Mouse (Mus musculus) embryonic facial prominence, embryonic 14.5 days (tissue): ENCODE data around the gene Aspscr1. TPM values are rescaled to one million over a fixed set of nuclear protein-coding genes. Genes with fewer than 3 reads are reported as not detected.
A peak's percentile ranks its signal among the peaks of the same experiment; 100 is the strongest.

Experiments used
- ATAC-seq: fragments of 200-750 bp; cut with Nextera tagmentation; 2 replicates; pipeline ENCODE4 v1.8.0; 2017; ENCODE audit warnings: low read depth, moderate number of reproducible peaks, moderate TSS enrichment
- DNase-seq: peaks from one replicate; pipeline ENCODE4 v3.0.0-alpha.2; 2015; ENCODE audit warnings: low spot score
- H3K27ac ChIP-seq: fragments of 300-500 bp; sonication (generic); replicated peaks from 2 replicates; pipeline ENCODE4 v1.5.1; 2014; ENCODE audit warnings: low read depth, mild to moderate bottlenecking, low read length, moderate library complexity
- H3K27me3 ChIP-seq: fragments of 300-500 bp; sonication (generic); replicated peaks from 2 replicates; pipeline ENCODE4 v1.6.1; 2014; ENCODE audit warnings: low read length; ENCODE audit not compliant: control insufficient read depth, insufficient read depth
- H3K36me3 ChIP-seq: fragments of 300-500 bp; sonication (generic); 2 replicates; pipeline ENCODE4 v1.6.1; 2014; ENCODE audit warnings: low read length, mixed read lengths; ENCODE audit not compliant: control insufficient read depth, insufficient read depth
- H3K4me1 ChIP-seq: fragments of 300-500 bp; sonication (generic); 2 replicates; pipeline ENCODE4 v1.6.1; 2014; ENCODE audit warnings: antibody characterized with exemption, low read length; ENCODE audit not compliant: control insufficient read depth, insufficient read depth
- H3K4me2 ChIP-seq: fragments of 300-500 bp; sonication (generic); 2 replicates; pipeline ENCODE4 v1.6.1; 2014; ENCODE audit warnings: low read depth, mild to moderate bottlenecking, low read length, moderate library complexity, mixed read lengths
- H3K4me3 ChIP-seq: fragments of 300-500 bp; sonication (generic); 2 replicates; pipeline ENCODE4 v1.5.1; 2014; ENCODE audit warnings: low read depth, mild to moderate bottlenecking, low read length
- H3K9ac ChIP-seq: fragments of 300-500 bp; sonication (generic); 2 replicates; pipeline ENCODE4 v1.6.1; 2014; ENCODE audit warnings: low read depth, mild to moderate bottlenecking, low read length, moderate library complexity, mixed read lengths
- H3K9me3 ChIP-seq: fragments of 300-500 bp; sonication (generic); 2 replicates; pipeline ENCODE4 v1.6.1; 2016; ENCODE audit warnings: low read length; ENCODE audit not compliant: control insufficient read depth
- WGBS: fragments of 180-500 bp; shearing (Covaris S2); extraction: QIAGEN DNeasy Blood & Tissue Kit; methylation state at CpG from one replicate; pipeline ENCODE4 v1.1.7; 2014; 5-methylcytosine and 5-hydroxymethylcytosine counted together
- polyA plus RNA-seq: library from polyadenylated mRNA; unstranded; fragments of >200 nt; fragmentation: Nextera tagmentation; extraction: Ambion mirVana; gene quantifications from 2 replicates; pipeline ENCODE4 v1.2.1, GENCODE M21; 2014

Aspscr1 gene
- polyA plus RNA-seq, 1 experiment from 2014 or later = 93.1 TPM

GRCm38 (mm10) chr11:120720450-120720849, 47.7 kb downstream of the Aspscr1 start:
- ATAC-seq (no peak), DNase-seq (peak; percentile 91)
- Histone ChIP-seq H3K27me3 (no peaks in the 10 kb centered on the region), H3K4me2 (peak overlapping the region; percentile 99), H3K9ac (peak overlapping the region; percentile 77), H3K36me3 (peaks cover 41% of the 10 kb centered on the region), H3K9me3 (no peaks in the 10 kb centered on the region), H3K27ac (0 out of 2 replicates have a peak overlapping the region, but pooled peaks have one; percentile 22), H3K4me3 (peak overlapping the region; percentile 67), H3K4me1 (peaks cover 12% of the 10 kb centered on the region)
- WGBS = 9% methylated on average over 16 of the region's 17 CpGs

- WGBS = under 1% methylated on average over 22 of the region's 90 CpGs
- peaks cover 39% of the 10 kb centered on the region for H3K36me3 ChIP-seq
- H3K27me3 ChIP-seq = no peaks in the 10 kb centered on the region
- DNase-seq = peak; percentile 86
- peak within 1 kb of the TSS; percentile 77 for H3K9ac ChIP-seq
- H3K4me1 ChIP-seq = peaks cover 13% of the 10 kb centered on the region
- ATAC-seq = peak; percentile 86
- H3K27ac ChIP-seq = 0 out of 2 replicates have a peak within 1 kb of the TSS, but pooled peaks have one; percentile 22
- H3K4me2 ChIP-seq = peak within 1 kb of the TSS; percentile 99
- peak within 1 kb of the TSS; percentile 67 for H3K4me3 ChIP-seq
- H3K9me3 ChIP-seq = no peaks in the 10 kb centered on the region
These were observed 48.6 kb downstream of the Aspscr1 start, which contains the start of gene Rac3 for GRCm38 (mm10) chr11:120721124-120722066. Gene Rac3, plus strand, starts transcription at chr11:120721470.

- 20% methylated on average over 19 of the region's 21 CpGs for WGBS
- H3K27me3 ChIP-seq = no peaks in the 10 kb centered on the region
- H3K4me1 ChIP-seq = peaks cover 19% of the 10 kb centered on the region
- DNase-seq = no peak
- H3K4me3 ChIP-seq = peak overlapping the region; percentile 67
- no peaks in the 10 kb centered on the region for H3K9me3 ChIP-seq
- H3K27ac ChIP-seq = no peak overlapping the region
- H3K4me2 ChIP-seq = peak overlapping the region; percentile 99
- peak overlapping the region; percentile 77 for H3K9ac ChIP-seq
- ATAC-seq = no peak; the same call in 1 of the 2 replicates
- H3K36me3 ChIP-seq = peaks cover 32% of the 10 kb centered on the region
These were observed 49.4 kb downstream of the Aspscr1 start for GRCm38 (mm10) chr11:120722067-120722630.

GRCm38 (mm10) chr11:120722761-120723382, 50.1 kb downstream of the Aspscr1 start:
- 80% methylated on average over 11 of the region's 11 CpGs for WGBS
- H3K9ac ChIP-seq = peak overlapping the region; percentile 17; the same call in 1 of the 2 replicates
- no peaks in the 10 kb centered on the region for H3K9me3 ChIP-seq
- H3K4me3 ChIP-seq = no peak overlapping the region
- no peak overlapping the region for H3K4me2 ChIP-seq
- DNase-seq (no peak), ATAC-seq (no peak)
- H3K4me1 ChIP-seq = peaks cover 19% of the 10 kb centered on the region
- H3K27me3 ChIP-seq = no peaks in the 10 kb centered on the region
- no peak overlapping the region for H3K27ac ChIP-seq
- peaks cover 25% of the 10 kb centered on the region for H3K36me3 ChIP-seq

GRCm38 (mm10) chr11:120723509-120723908, 50.7 kb downstream of the Aspscr1 start:
- DNase-seq (no peak), ATAC-seq (no peak)
- H3K9ac ChIP-seq = no peak overlapping the region
- no peak overlapping the region for H3K4me3 ChIP-seq
- H3K27ac ChIP-seq = no peak overlapping the region
- H3K4me2 ChIP-seq = no peak overlapping the region
- no peaks in the 10 kb centered on the region for H3K9me3 ChIP-seq
- no peaks in the 10 kb centered on the region for H3K27me3 ChIP-seq
- peaks cover 19% of the 10 kb centered on the region; the same call in 1 of the 2 replicates for H3K36me3 ChIP-seq
- H3K4me1 ChIP-seq = peaks cover 19% of the 10 kb centered on the region
- WGBS = 90% methylated on average over 6 of the region's 7 CpGs

GRCm38 (mm10) chr11:120726243-120727168, 53.7 kb downstream of the Aspscr1 start:
- Histone ChIP-seq H3K4me1 (peaks cover 15% of the 10 kb centered on the region), H3K9ac (peak overlapping the region; percentile 66), H3K9me3 (no peaks in the 10 kb centered on the region), H3K27ac (no peak overlapping the region), H3K4me3 (peak overlapping the region; percentile 62), H3K36me3 (0 out of 2 replicates have a peak, but pooled peaks cover 5% of the 10 kb centered on the region), H3K4me2 (peak overlapping the region; percentile 95), H3K27me3 (no peaks in the 10 kb centered on the region)
- no peak for DNase-seq
- peak; percentile 39 for ATAC-seq
- WGBS = 18% methylated on average over 31 of the region's 36 CpGs

GRCm38 (mm10) chr11:120727169-120727527, 54.4 kb downstream of the Aspscr1 start, which contains the start of gene Dcxr:
Gene Dcxr, minus strand, starts transcription at chr11:120727281.
- peak; percentile 93 for DNase-seq
- Histone ChIP-seq H3K4me2 (peak within 1 kb of the TSS; percentile 95), H3K4me1 (peaks cover 12% of the 10 kb centered on the region; the same call in 1 of the 2 replicates), H3K4me3 (peak within 1 kb of the TSS; percentile 62), H3K36me3 (0 out of 2 replicates have a peak, but pooled peaks cover 5% of the 10 kb centered on the region), H3K9ac (peak within 1 kb of the TSS; percentile 66), H3K27me3 (no peaks in the 10 kb centered on the region), H3K9me3 (no peaks in the 10 kb centered on the region), H3K27ac (no peak within 1 kb of the TSS)
- ATAC-seq = peak; percentile 89
- WGBS = 1% methylated on average over 14 of the region's 14 CpGs
